Mouse (Mus musculus): ENCODE measurements at regions not wholly inside any gene's neighbourhood (a gene's known extent, or its start where the extent isn't known, plus 50 kb on each side); places are given as distances from the start of the nearest gene placed in this dataset.

- Histone ChIP-seq H3K36me3 (replicated peaks in 1 of 2; ENCODE audit: control insufficient read depth in 1 of 2, insufficient read depth in 1 of 2, low read length in 1 of 2) (no peaks in the 10 kb centered on the region), H3K4me1 (ENCODE audit: control insufficient read depth in 1 of 2, insufficient read depth in 2 of 2) (no peaks in the 10 kb centered on the region), H3K27me3 (replicated peaks) (no peaks in the 10 kb centered on the region), H3K27ac (ENCODE audit: insufficient read depth, low read depth) (no peak overlapping the region), H3K9me3 (replicated peaks; ENCODE audit: low read length) (no peaks in the 10 kb centered on the region), H3K9ac (ENCODE audit: insufficient read depth, low read depth) (no peak overlapping the region), H3K4me2 (ENCODE audit: insufficient read depth, low read depth, poor library complexity, severe bottlenecking) (no peak overlapping the region), H3K4me3 (replicated peaks in 1 of 3; ENCODE audit: low read depth in 2 of 3, low read length in 2 of 3, poor library complexity in 1 of 3) (no peak overlapping the region), H3K79me2 (replicated peaks; ENCODE audit: control insufficient read depth, extremely low read depth, insufficient read depth, poor library complexity, severe bottlenecking) (no peaks in the 10 kb centered on the region)
- in situ Hi-C loops (cut with MboI; ENCODE audit: low pct_ligation_motif_present, low pct_unique_long_range_greater_than_20kb, low sequenced_read_pairs), result no loop called here
- DNase-seq (ENCODE audit: extremely low read depth), result no peak
- dilution Hi-C loops (cut with MboI; ENCODE audit: extremely low pct_ligation_motif_present, extremely low pct_unique_long_range_greater_than_20kb, low sequenced_read_pairs), result no loop called here
- TF ChIP-seq CHD2 (IDR thresholded peaks at IDR 0.05; ENCODE audit: low read length), result no peak
Measured at GRCm38 (mm10) chr2:114409542-114409941, 208.3 kb upstream of the Zfp770 start.

GRCm38 (mm10) chr2:114407408-114407807 is 206.1 kb upstream of the Zfp770 start:
- Histone ChIP-seq H3K4me3 (replicated peaks in 1 of 3; ENCODE audit: low read depth in 2 of 3, low read length in 2 of 3, poor library complexity in 1 of 3) (no peak overlapping the region), H3K9ac (ENCODE audit: insufficient read depth, low read depth) (no peak overlapping the region), H3K9me3 (replicated peaks; ENCODE audit: low read length) (no peaks in the 10 kb centered on the region), H3K27me3 (replicated peaks) (no peaks in the 10 kb centered on the region), H3K4me2 (ENCODE audit: insufficient read depth, low read depth, poor library complexity, severe bottlenecking) (no peak overlapping the region), H3K36me3 (replicated peaks in 1 of 2; ENCODE audit: control insufficient read depth in 1 of 2, insufficient read depth in 1 of 2, low read length in 1 of 2) (no peaks in the 10 kb centered on the region), H3K79me2 (replicated peaks; ENCODE audit: control insufficient read depth, extremely low read depth, insufficient read depth, poor library complexity, severe bottlenecking) (no peaks in the 10 kb centered on the region), H3K27ac (ENCODE audit: insufficient read depth, low read depth) (no peak overlapping the region), H3K4me1 (ENCODE audit: control insufficient read depth in 1 of 2, insufficient read depth in 2 of 2) (no peaks in the 10 kb centered on the region)
- dilution Hi-C loops (cut with MboI; ENCODE audit: extremely low pct_ligation_motif_present, extremely low pct_unique_long_range_greater_than_20kb, low sequenced_read_pairs) (no loop called here), in situ Hi-C loops (cut with MboI; ENCODE audit: low pct_ligation_motif_present, low pct_unique_long_range_greater_than_20kb, low sequenced_read_pairs) (no loop called here)
- DNase-seq (ENCODE audit: extremely low read depth), result no peak
- TF ChIP-seq EP300 (IDR thresholded peaks at IDR 0.05; ENCODE audit: low read length) (no peak), CHD1 (IDR thresholded peaks at IDR 0.05; ENCODE audit: low read depth, low read length) (no peak), E2F4 (IDR thresholded peaks at IDR 0.05; ENCODE audit: insufficient replicate concordance, low read depth, low read length) (no peak), SIN3A (IDR thresholded peaks at IDR 0.05; ENCODE audit: low read length) (no peak), JUND (conservative IDR thresholded peaks at IDR 0.05; ENCODE audit: low read depth, low read length) (no peak), PAX5 (IDR thresholded peaks at IDR 0.05; ENCODE audit: low read length) (no peak), BHLHE40 (IDR thresholded peaks at IDR 0.05; ENCODE audit: low read depth, low read length) (no peak), SMC3 (IDR thresholded peaks at IDR 0.05; ENCODE audit: low read depth, low read length) (no peak), MEF2A (IDR thresholded peaks at IDR 0.05; ENCODE audit: borderline replicate concordance, low read depth, low read length) (no peak), ZC3H11A (IDR thresholded peaks at IDR 0.05; ENCODE audit: low read depth, low read length) (no peak), RCOR1 (conservative IDR thresholded peaks at IDR 0.05; ENCODE audit: low read depth, low read length) (no peak), MAX (IDR thresholded peaks at IDR 0.05; ENCODE audit: low read length) (no peak)

- in situ Hi-C loops (cut with MboI; ENCODE audit: low pct_ligation_motif_present, low pct_unique_long_range_greater_than_20kb, low sequenced_read_pairs), result no loop called here
- H3K36me3 ChIP-seq (replicated peaks in 1 of 2; ENCODE audit: control insufficient read depth in 1 of 2, insufficient read depth in 1 of 2, low read length in 1 of 2), result no peaks in the 10 kb centered on the region
- DNase-seq (ENCODE audit: extremely low read depth), result no peak
- H3K27me3 ChIP-seq (replicated peaks), result no peaks in the 10 kb centered on the region
- dilution Hi-C loops (cut with MboI; ENCODE audit: extremely low pct_ligation_motif_present, extremely low pct_unique_long_range_greater_than_20kb, low sequenced_read_pairs), result no loop called here
- no peaks in the 10 kb centered on the region for H3K79me2 ChIP-seq (replicated peaks; ENCODE audit: control insufficient read depth, extremely low read depth, insufficient read depth, poor library complexity, severe bottlenecking)
- H3K27ac ChIP-seq (ENCODE audit: insufficient read depth, low read depth), result no peak overlapping the region
- H3K9ac ChIP-seq (ENCODE audit: insufficient read depth, low read depth), result no peak overlapping the region
- TF ChIP-seq JUN (IDR thresholded peaks at IDR 0.05; ENCODE audit: insufficient read depth, low read depth, low read length), result no peak
- no peak for TF ChIP-seq CHD2 (IDR thresholded peaks at IDR 0.05; ENCODE audit: low read length)
- TF ChIP-seq ELF1 (IDR thresholded peaks at IDR 0.05; ENCODE audit: low read depth, low read length), result no peak
- TF ChIP-seq TCF12 (IDR thresholded peaks at IDR 0.05; ENCODE audit: low read depth, low read length), result no peak
- no peak for TF ChIP-seq PAX5 (IDR thresholded peaks at IDR 0.05; ENCODE audit: low read length)
- no peak for TF ChIP-seq USF2 (conservative IDR thresholded peaks at IDR 0.05; ENCODE audit: low read depth, low read length)
- TF ChIP-seq KAT2A (IDR thresholded peaks at IDR 0.05; ENCODE audit: insufficient replicate concordance, low read length), result no peak
- TF ChIP-seq UBTF (IDR thresholded peaks at IDR 0.05; ENCODE audit: low read depth, low read length), result no peak
- TF ChIP-seq POLR2A (IDR thresholded peaks at IDR 0.05; ENCODE audit: low read depth, low read length), result no peak
- TF ChIP-seq MYC (IDR thresholded peaks at IDR 0.05; ENCODE audit: low read depth, low read length), result no peak
- no peaks in the 10 kb centered on the region for H3K9me3 ChIP-seq (replicated peaks; ENCODE audit: low read length)
- no peak overlapping the region for H3K4me2 ChIP-seq (ENCODE audit: insufficient read depth, low read depth, poor library complexity, severe bottlenecking)
- no peak overlapping the region for H3K4me3 ChIP-seq (replicated peaks in 1 of 3; ENCODE audit: low read depth in 2 of 3, low read length in 2 of 3, poor library complexity in 1 of 3)
- no peaks in the 10 kb centered on the region for H3K4me1 ChIP-seq (ENCODE audit: control insufficient read depth in 1 of 2, insufficient read depth in 2 of 2)
Measured at GRCm38 (mm10) chr2:114384566-114384965, 183.3 kb upstream of the Zfp770 start.

Data from CH12.LX (cell line).